Mouse (Mus musculus): ENCODE measurements at regions not wholly inside any gene's neighbourhood (a gene's known extent, or its start where the extent isn't known, plus 50 kb on each side); places are given as distances from the start of the nearest gene placed in this dataset.

GRCm38 (mm10) chr14:104966046-104966445 is 211.1 kb downstream of the Rbm26 start:
- H3K9me3 ChIP-seq (ENCODE audit: control insufficient read depth, low read length) = no peaks in the 10 kb centered on the region
- WGBS = 48% methylated on average over 1 of the region's 1 CpGs
- DNase-seq (ENCODE audit: low spot score) = no peak
- no peak for ATAC-seq (replicated peaks; ENCODE audit: low FRiP score, low TSS enrichment, low read depth)
- no peaks in the 10 kb centered on the region for H3K27me3 ChIP-seq (replicated peaks; ENCODE audit: control insufficient read depth, insufficient read depth, low read length)
- H3K4me1 ChIP-seq (replicated peaks; ENCODE audit: control insufficient read depth, insufficient read depth, low read length) = no peaks in the 10 kb centered on the region
- H3K36me3 ChIP-seq (ENCODE audit: control insufficient read depth, insufficient read depth, low read length) = no peaks in the 10 kb centered on the region
- H3K9ac ChIP-seq (ENCODE audit: low read length) = no peak overlapping the region
- no peak overlapping the region for H3K4me3 ChIP-seq (ENCODE audit: low read depth, low read length)
- H3K4me2 ChIP-seq (ENCODE audit: low read length) = no peak overlapping the region
- no peak overlapping the region for H3K27ac ChIP-seq (ENCODE audit: low read depth)

GRCm38 (mm10) chr14:104943450-104943849 is 233.7 kb downstream of the Rbm26 start:
- Histone ChIP-seq H3K9ac (ENCODE audit: low read length) (no peak overlapping the region), H3K4me1 (replicated peaks; ENCODE audit: control insufficient read depth, insufficient read depth, low read length) (no peaks in the 10 kb centered on the region), H3K36me3 (ENCODE audit: control insufficient read depth, insufficient read depth, low read length) (no peaks in the 10 kb centered on the region), H3K4me2 (ENCODE audit: low read length) (no peak overlapping the region), H3K9me3 (ENCODE audit: control insufficient read depth, low read length) (no peaks in the 10 kb centered on the region), H3K27ac (ENCODE audit: low read depth) (no peak overlapping the region), H3K4me3 (ENCODE audit: low read depth, low read length) (no peak overlapping the region), H3K27me3 (replicated peaks; ENCODE audit: control insufficient read depth, insufficient read depth, low read length) (no peaks in the 10 kb centered on the region)
- DNase-seq (ENCODE audit: low spot score) (no peak), ATAC-seq (replicated peaks; ENCODE audit: low FRiP score, low TSS enrichment, low read depth) (no peak)
- 79% methylated on average over 5 of the region's 5 CpGs for WGBS

GRCm38 (mm10) chr14:104939961-104940360 is 237.2 kb downstream of the Rbm26 start:
- no peaks in the 10 kb centered on the region for H3K27me3 ChIP-seq (replicated peaks; ENCODE audit: control insufficient read depth, insufficient read depth, low read length)
- H3K36me3 ChIP-seq (ENCODE audit: control insufficient read depth, insufficient read depth, low read length) = no peaks in the 10 kb centered on the region
- H3K4me2 ChIP-seq (ENCODE audit: low read length) = no peak overlapping the region
- H3K9ac ChIP-seq (ENCODE audit: low read length) = no peak overlapping the region
- ATAC-seq (replicated peaks; ENCODE audit: low FRiP score, low TSS enrichment, low read depth) (no peak), DNase-seq (ENCODE audit: low spot score) (no peak)
- H3K4me3 ChIP-seq (ENCODE audit: low read depth, low read length) = no peak overlapping the region
- H3K4me1 ChIP-seq (replicated peaks; ENCODE audit: control insufficient read depth, insufficient read depth, low read length) = no peaks in the 10 kb centered on the region
- no peak overlapping the region for H3K27ac ChIP-seq (ENCODE audit: low read depth)
- 89% methylated on average over 15 of the region's 15 CpGs for WGBS
- H3K9me3 ChIP-seq (ENCODE audit: control insufficient read depth, low read length) = no peaks in the 10 kb centered on the region

GRCm38 (mm10) chr14:104937083-104937864 is 239.9 kb downstream of the Rbm26 start:
- Histone ChIP-seq H3K27ac (ENCODE audit: low read depth) (no peak overlapping the region), H3K9ac (ENCODE audit: low read length) (no peak overlapping the region), H3K36me3 (ENCODE audit: control insufficient read depth, insufficient read depth, low read length) (no peaks in the 10 kb centered on the region), H3K9me3 (ENCODE audit: control insufficient read depth, low read length) (no peaks in the 10 kb centered on the region), H3K27me3 (replicated peaks; ENCODE audit: control insufficient read depth, insufficient read depth, low read length) (no peaks in the 10 kb centered on the region), H3K4me1 (replicated peaks; ENCODE audit: control insufficient read depth, insufficient read depth, low read length) (no peaks in the 10 kb centered on the region), H3K4me2 (ENCODE audit: low read length) (no peak overlapping the region), H3K4me3 (ENCODE audit: low read depth, low read length) (no peak overlapping the region)
- DNase-seq (ENCODE audit: low spot score) (no peak), ATAC-seq (replicated peaks; ENCODE audit: low FRiP score, low TSS enrichment, low read depth) (no peak)
- 84% methylated on average over 10 of the region's 10 CpGs for WGBS

GRCm38 (mm10) chr14:104935956-104936355 is 241.2 kb downstream of the Rbm26 start:
- no peak overlapping the region for H3K4me3 ChIP-seq (ENCODE audit: low read depth, low read length)
- ATAC-seq (replicated peaks; ENCODE audit: low FRiP score, low TSS enrichment, low read depth) = no peak
- H3K27ac ChIP-seq (ENCODE audit: low read depth) = no peak overlapping the region
- WGBS = 74% methylated on average over 11 of the region's 11 CpGs
- no peaks in the 10 kb centered on the region for H3K4me1 ChIP-seq (replicated peaks; ENCODE audit: control insufficient read depth, insufficient read depth, low read length)
- no peak for DNase-seq (ENCODE audit: low spot score)
- no peaks in the 10 kb centered on the region for H3K36me3 ChIP-seq (ENCODE audit: control insufficient read depth, insufficient read depth, low read length)
- no peaks in the 10 kb centered on the region for H3K27me3 ChIP-seq (replicated peaks; ENCODE audit: control insufficient read depth, insufficient read depth, low read length)
- no peak overlapping the region for H3K4me2 ChIP-seq (ENCODE audit: low read length)
- no peak overlapping the region for H3K9ac ChIP-seq (ENCODE audit: low read length)
- no peaks in the 10 kb centered on the region for H3K9me3 ChIP-seq (ENCODE audit: control insufficient read depth, low read length)

GRCm38 (mm10) chr14:104905706-104906105 is 271.4 kb downstream of the Rbm26 start:
- Histone ChIP-seq H3K9ac (ENCODE audit: low read length) (no peak overlapping the region), H3K36me3 (ENCODE audit: control insufficient read depth, insufficient read depth, low read length) (no peaks in the 10 kb centered on the region), H3K4me2 (ENCODE audit: low read length) (no peak overlapping the region), H3K27ac (ENCODE audit: low read depth) (no peak overlapping the region), H3K27me3 (replicated peaks; ENCODE audit: control insufficient read depth, insufficient read depth, low read length) (no peaks in the 10 kb centered on the region), H3K9me3 (ENCODE audit: control insufficient read depth, low read length) (no peaks in the 10 kb centered on the region), H3K4me1 (replicated peaks; ENCODE audit: control insufficient read depth, insufficient read depth, low read length) (no peaks in the 10 kb centered on the region), H3K4me3 (ENCODE audit: low read depth, low read length) (no peak overlapping the region)
- no peak for ATAC-seq (replicated peaks; ENCODE audit: low FRiP score, low TSS enrichment, low read depth)
- no peak for DNase-seq (ENCODE audit: low spot score)

GRCm38 (mm10) chr14:104902120-104903027 is 274.8 kb downstream of the Rbm26 start:
- Histone ChIP-seq H3K4me3 (ENCODE audit: low read depth, low read length) (no peak overlapping the region), H3K27me3 (replicated peaks; ENCODE audit: control insufficient read depth, insufficient read depth, low read length) (no peaks in the 10 kb centered on the region), H3K4me2 (ENCODE audit: low read length) (no peak overlapping the region), H3K9ac (ENCODE audit: low read length) (no peak overlapping the region), H3K27ac (ENCODE audit: low read depth) (no peak overlapping the region), H3K4me1 (replicated peaks; ENCODE audit: control insufficient read depth, insufficient read depth, low read length) (no peaks in the 10 kb centered on the region), H3K36me3 (ENCODE audit: control insufficient read depth, insufficient read depth, low read length) (no peaks in the 10 kb centered on the region), H3K9me3 (ENCODE audit: control insufficient read depth, low read length) (no peaks in the 10 kb centered on the region)
- ATAC-seq (replicated peaks; ENCODE audit: low FRiP score, low TSS enrichment, low read depth) (no peak), DNase-seq (ENCODE audit: low spot score) (no peak)
- 68% methylated on average over 10 of the region's 10 CpGs for WGBS

GRCm38 (mm10) chr14:104901072-104901471 is 276.1 kb downstream of the Rbm26 start:
- Histone ChIP-seq H3K4me1 (replicated peaks; ENCODE audit: control insufficient read depth, insufficient read depth, low read length) (no peaks in the 10 kb centered on the region), H3K36me3 (ENCODE audit: control insufficient read depth, insufficient read depth, low read length) (no peaks in the 10 kb centered on the region), H3K27ac (ENCODE audit: low read depth) (no peak overlapping the region), H3K9ac (ENCODE audit: low read length) (no peak overlapping the region), H3K4me2 (ENCODE audit: low read length) (no peak overlapping the region), H3K9me3 (ENCODE audit: control insufficient read depth, low read length) (no peaks in the 10 kb centered on the region), H3K4me3 (ENCODE audit: low read depth, low read length) (no peak overlapping the region), H3K27me3 (replicated peaks; ENCODE audit: control insufficient read depth, insufficient read depth, low read length) (no peaks in the 10 kb centered on the region)
- DNase-seq (ENCODE audit: low spot score) (no peak), ATAC-seq (replicated peaks; ENCODE audit: low FRiP score, low TSS enrichment, low read depth) (no peak)
- WGBS = 59% methylated on average over 11 of the region's 11 CpGs

All from intestine, embryonic 14.5 days (tissue).